Mouse (Mus musculus): Measurements from ENCODE around the gene Slc44a3.
A peak's percentile ranks its signal among the peaks of the same experiment; 100 is the strongest.

Slc44a3 gene

GRCm38 (mm10) chr3:121532176-121532575 is at the start of gene Slc44a3:
Gene Slc44a3, minus strand, starts transcription at chr3:121532404.
- no peak for DNase-seq (ENCODE audit: low spot score)

GRCm38 (mm10) chr3:121579880-121580549 is 47.8 kb upstream of the Slc44a3 start:
- no peak for DNase-seq (ENCODE audit: low spot score)

- no peak for DNase-seq (ENCODE audit: low spot score)
Observed at GRCm38 (mm10) chr3:121579402-121579801, 47.2 kb upstream of the Slc44a3 start.

GRCm38 (mm10) chr3:121578706-121579105 is 46.5 kb upstream of the Slc44a3 start:
- no peak for DNase-seq (ENCODE audit: low spot score)

GRCm38 (mm10) chr3:121577641-121578040 is 45.4 kb upstream of the Slc44a3 start:
- DNase-seq (ENCODE audit: low spot score), result no peak

- DNase-seq (ENCODE audit: low spot score), result peak; percentile 85
Observed at GRCm38 (mm10) chr3:121577032-121577591, 44.9 kb upstream of the Slc44a3 start.

- peak; percentile 24 for DNase-seq (ENCODE audit: low spot score)
Observed at GRCm38 (mm10) chr3:121576367-121576766, 44.2 kb upstream of the Slc44a3 start.

GRCm38 (mm10) chr3:121574386-121574785 is 42.2 kb upstream of the Slc44a3 start:
- DNase-seq (ENCODE audit: low spot score), result no peak

GRCm38 (mm10) chr3:121573858-121574257 is 41.7 kb upstream of the Slc44a3 start:
- peak; percentile 84 for DNase-seq (ENCODE audit: low spot score)

- no peak for DNase-seq (ENCODE audit: low spot score)
Observed at GRCm38 (mm10) chr3:121571491-121571890, 39.3 kb upstream of the Slc44a3 start.

- DNase-seq (ENCODE audit: low spot score), result no peak
Observed at GRCm38 (mm10) chr3:121570623-121571022, 38.4 kb upstream of the Slc44a3 start.

- no peak for DNase-seq (ENCODE audit: low spot score)
Observed at GRCm38 (mm10) chr3:121569767-121570166, 37.6 kb upstream of the Slc44a3 start.

- DNase-seq (ENCODE audit: low spot score), result no peak
Observed at GRCm38 (mm10) chr3:121569004-121569403, 36.8 kb upstream of the Slc44a3 start.

GRCm38 (mm10) chr3:121567904-121568303 is 35.7 kb upstream of the Slc44a3 start:
- DNase-seq (ENCODE audit: low spot score), result no peak

- no peak for DNase-seq (ENCODE audit: low spot score)
Observed at GRCm38 (mm10) chr3:121567337-121567900, 35.2 kb upstream of the Slc44a3 start.

- no peak for DNase-seq (ENCODE audit: low spot score)
Observed at GRCm38 (mm10) chr3:121566901-121567300, 34.7 kb upstream of the Slc44a3 start.

- no peak for DNase-seq (ENCODE audit: low spot score)
Observed at GRCm38 (mm10) chr3:121561803-121562202, 29.6 kb upstream of the Slc44a3 start.

GRCm38 (mm10) chr3:121560115-121560865 is 28.1 kb upstream of the Slc44a3 start:
- no peak for DNase-seq (ENCODE audit: low spot score)

GRCm38 (mm10) chr3:121559406-121560114 is 27.4 kb upstream of the Slc44a3 start:
- no peak for DNase-seq (ENCODE audit: low spot score)

GRCm38 (mm10) chr3:121558861-121559260 is 26.7 kb upstream of the Slc44a3 start:
- no peak for DNase-seq (ENCODE audit: low spot score)

- no peak for DNase-seq (ENCODE audit: low spot score)
Observed at GRCm38 (mm10) chr3:121556304-121556703, 24.1 kb upstream of the Slc44a3 start.

- DNase-seq (ENCODE audit: low spot score), result peak; percentile 14
Observed at GRCm38 (mm10) chr3:121553294-121553693, 21.1 kb upstream of the Slc44a3 start.

All from MN1 (cell line).